Mouse (Mus musculus): ENCODE data around the gene Apbb2. TPM values are rescaled to one million over a fixed set of nuclear protein-coding genes. Genes with fewer than 3 reads are reported as not detected.
A peak's percentile ranks its signal among the peaks of the same experiment; 100 is the strongest.

The Apbb2 gene
- polyA plus RNA-seq, 1 experiment from 2014 or later, result 30.9 TPM

GRCm38 (mm10) chr5:66259000-66259399 lies 359.6 kb downstream of the Apbb2 start:
- Histone ChIP-seq H3K9me3 (ENCODE audit: control insufficient read depth, low read length) (no peaks in the 10 kb centered on the region), H3K36me3 (ENCODE audit: control insufficient read depth, insufficient read depth, low read length) (no peaks in the 10 kb centered on the region), H3K4me2 (ENCODE audit: low read length) (peak overlapping the region; percentile 91; the same call in 1 of the 2 replicates), H3K27me3 (ENCODE audit: control insufficient read depth, insufficient read depth, low read length) (0 out of 2 replicates have a peak, but pooled peaks cover 3% of the 10 kb centered on the region), H3K27ac (replicated peaks in 1 of 2; ENCODE audit: control insufficient read depth in 1 of 2, insufficient read depth in 1 of 2, low read depth in 2 of 2, low read length in 2 of 2) (no peak overlapping the region), H3K4me1 (ENCODE audit: control insufficient read depth in 2 of 2, insufficient read depth in 2 of 2, low read length in 2 of 2) (0 out of 4 replicates have a peak, but pooled peaks cover 0 to 2% of the 10 kb centered on the region in 2 experiments), H3K4me3 (ENCODE audit: control insufficient read depth in 1 of 2, insufficient read depth in 1 of 2, low read depth in 1 of 2, low read length in 2 of 2) (no peak overlapping the region), H3K9ac (ENCODE audit: low read length) (no peak overlapping the region)
- no peak for ATAC-seq (ENCODE audit: insufficient number of reproducible peaks, insufficient read depth, low FRiP score, low read depth)
- WGBS, result 64% methylated on average over 2 of the region's 2 CpGs

GRCm38 (mm10) chr5:66255044-66255443 lies 363.5 kb downstream of the Apbb2 start:
- H3K4me2 ChIP-seq (ENCODE audit: low read length), result no peak overlapping the region
- no peaks in the 10 kb centered on the region for H3K36me3 ChIP-seq (ENCODE audit: control insufficient read depth, insufficient read depth, low read length)
- H3K27me3 ChIP-seq (ENCODE audit: control insufficient read depth, insufficient read depth, low read length), result 0 out of 2 replicates have a peak, but pooled peaks cover under 1% of the 10 kb centered on the region
- no peak for ATAC-seq (ENCODE audit: insufficient number of reproducible peaks, insufficient read depth, low FRiP score, low read depth)
- H3K4me1 ChIP-seq (ENCODE audit: control insufficient read depth in 2 of 2, insufficient read depth in 2 of 2, low read length in 2 of 2), result 0 out of 4 replicates have a peak, but pooled peaks cover 0 to 2% of the 10 kb centered on the region in 2 experiments
- no peak overlapping the region for H3K9ac ChIP-seq (ENCODE audit: low read length)
- H3K9me3 ChIP-seq (ENCODE audit: control insufficient read depth, low read length), result 0 out of 2 replicates have a peak, but pooled peaks cover 7% of the 10 kb centered on the region
- no peak overlapping the region for H3K27ac ChIP-seq (replicated peaks in 1 of 2; ENCODE audit: control insufficient read depth in 1 of 2, insufficient read depth in 1 of 2, low read depth in 2 of 2, low read length in 2 of 2)
- H3K4me3 ChIP-seq (ENCODE audit: control insufficient read depth in 1 of 2, insufficient read depth in 1 of 2, low read depth in 1 of 2, low read length in 2 of 2), result no peak overlapping the region
- 87% methylated on average over 10 of the region's 10 CpGs for WGBS

- Histone ChIP-seq H3K9ac (ENCODE audit: low read length) (no peak overlapping the region), H3K4me3 (ENCODE audit: control insufficient read depth in 1 of 2, insufficient read depth in 1 of 2, low read depth in 1 of 2, low read length in 2 of 2) (no peak overlapping the region), H3K4me1 (ENCODE audit: control insufficient read depth in 2 of 2, insufficient read depth in 2 of 2, low read length in 2 of 2) (no peaks in the 10 kb centered on the region), H3K36me3 (ENCODE audit: control insufficient read depth, insufficient read depth, low read length) (no peaks in the 10 kb centered on the region), H3K27ac (replicated peaks in 1 of 2; ENCODE audit: control insufficient read depth in 1 of 2, insufficient read depth in 1 of 2, low read depth in 2 of 2, low read length in 2 of 2) (no peak overlapping the region), H3K27me3 (ENCODE audit: control insufficient read depth, insufficient read depth, low read length) (no peaks in the 10 kb centered on the region), H3K4me2 (ENCODE audit: low read length) (no peak overlapping the region), H3K9me3 (ENCODE audit: control insufficient read depth, low read length) (0 out of 2 replicates have a peak, but pooled peaks cover 7% of the 10 kb centered on the region)
- 59% methylated on average over 5 of the region's 5 CpGs for WGBS
- ATAC-seq (ENCODE audit: insufficient number of reproducible peaks, insufficient read depth, low FRiP score, low read depth), result no peak
Observed at GRCm38 (mm10) chr5:66253219-66253618, 365.4 kb downstream of the Apbb2 start.

Other genes starting within 250 kb of the Apbb2 start
- gene Uchl1, start 57.3 kb upstream of the Apbb2 start, polyA plus RNA-seq (2014; fragmentation: Nextera tagmentation; extraction: Ambion mirVana), result 113 and 147 TPM in 2 replicates
- 28.2 and 30.9 TPM in 2 replicates for gene Limch1, start 127.0 kb upstream of the Apbb2 start, polyA plus RNA-seq (2014; fragmentation: Nextera tagmentation; extraction: Ambion mirVana)

Data from heart, embryonic 14.5 days (tissue).